Mouse (Mus musculus) small intestine, adult 2 months (tissue): ENCODE results near the gene Hmox1.

Experiments used
- CTCF ChIP-seq: fragments of 200-500 bp; IDR thresholded peaks from 2 replicates; pipeline ENCODE4 v1.5.1; 2012; ENCODE audit warnings: low read depth, mild to moderate bottlenecking, control low read depth, inconsistent platforms, low read length, moderate library complexity, mixed read lengths; ENCODE audit not compliant: insufficient replicate concordance, insufficient read length; ENCODE audit errors: extremely low read depth
- POLR2A ChIP-seq: fragments of 200-500 bp; IDR thresholded peaks from 2 replicates; pipeline ENCODE4 v1.6.1; 2012; ENCODE audit warnings: low read depth, mild to moderate bottlenecking, control low read depth, inconsistent platforms, low read length, moderate library complexity

- TF ChIP-seq CTCF: no peak
- no peak for TF ChIP-seq POLR2A
Measured at GRCm38 (mm10) chr8:75088989-75089881, 4.2 kb upstream of the Hmox1 start.
